Mouse (Mus musculus): ENCODE data around the gene Tmem125. TPM values are rescaled to one million over a fixed set of nuclear protein-coding genes. Genes with fewer than 3 reads are reported as not detected.
"Not testable (repeated sequence)": the region's sequence is repeated elsewhere in the genome, so short reads cannot be mapped to it uniquely, and the experiment has no call there.

The Tmem125 gene
- polyA plus RNA-seq, 1 experiment from 2014 or later, result 0.11 TPM

- Histone ChIP-seq H3K9ac (ENCODE audit: low read length) (no peak overlapping the region), H3K36me3 (ENCODE audit: control insufficient read depth, insufficient read depth, low read length) (no peaks in the 10 kb centered on the region), H3K4me2 (no peak overlapping the region), H3K27ac (ENCODE audit: low read depth, low read length) (no peak overlapping the region), H3K4me1 (ENCODE audit: control insufficient read depth, insufficient read depth, low read length) (0 out of 2 replicates have a peak, but pooled peaks cover 2% of the 10 kb centered on the region), H3K27me3 (ENCODE audit: control insufficient read depth, insufficient read depth, low read length) (no peaks in the 10 kb centered on the region), H3K9me3 (ENCODE audit: control insufficient read depth, low read length) (no peaks in the 10 kb centered on the region), H3K4me3 (ENCODE audit: low read depth, low read length) (no peak overlapping the region)
- 6% methylated on average over 6 of the region's 6 CpGs for WGBS
- DNase-seq (ENCODE audit: low spot score, missing footprints) (peak; percentile 87), ATAC-seq (ENCODE audit: low FRiP score) (no peak)
Observed at GRCm38 (mm10) chr4:118509050-118509449, 34.8 kb downstream of the Tmem125 start.

- H3K4me3 ChIP-seq (ENCODE audit: low read depth, low read length); DNase-seq (ENCODE audit: low spot score, missing footprints); H3K4me1 ChIP-seq (ENCODE audit: control insufficient read depth, insufficient read depth, low read length); H3K9me3 ChIP-seq (ENCODE audit: control insufficient read depth, low read length); H3K9ac ChIP-seq (ENCODE audit: low read length); H3K4me2 ChIP-seq; ATAC-seq (ENCODE audit: low FRiP score); H3K27ac ChIP-seq (ENCODE audit: low read depth, low read length); H3K36me3 ChIP-seq (ENCODE audit: control insufficient read depth, insufficient read depth, low read length); H3K27me3 ChIP-seq (ENCODE audit: control insufficient read depth, insufficient read depth, low read length): not testable (repeated sequence)
- 84% methylated on average over 1 of the region's 1 CpGs for WGBS
Observed at GRCm38 (mm10) chr4:118507171-118507570, 36.7 kb downstream of the Tmem125 start.

- 75% methylated on average over 3 of the region's 3 CpGs for WGBS
- H3K27me3 ChIP-seq (ENCODE audit: control insufficient read depth, insufficient read depth, low read length), result no peaks in the 10 kb centered on the region
- no peak overlapping the region for H3K4me3 ChIP-seq (ENCODE audit: low read depth, low read length)
- no peaks in the 10 kb centered on the region for H3K9me3 ChIP-seq (ENCODE audit: control insufficient read depth, low read length)
- H3K4me2 ChIP-seq, result no peak overlapping the region
- no peak overlapping the region for H3K27ac ChIP-seq (ENCODE audit: low read depth, low read length)
- no peaks in the 10 kb centered on the region for H3K36me3 ChIP-seq (ENCODE audit: control insufficient read depth, insufficient read depth, low read length)
- ATAC-seq (ENCODE audit: low FRiP score) (no peak), DNase-seq (ENCODE audit: low spot score, missing footprints) (no peak)
- H3K4me1 ChIP-seq (ENCODE audit: control insufficient read depth, insufficient read depth, low read length), result no peaks in the 10 kb centered on the region
- H3K9ac ChIP-seq (ENCODE audit: low read length), result no peak overlapping the region
Observed at GRCm38 (mm10) chr4:118505551-118505950, 38.3 kb downstream of the Tmem125 start.

GRCm38 (mm10) chr4:118500792-118501191 is 43.1 kb downstream of the Tmem125 start:
- Histone ChIP-seq H3K9ac (ENCODE audit: low read length) (no peak overlapping the region), H3K36me3 (ENCODE audit: control insufficient read depth, insufficient read depth, low read length) (no peaks in the 10 kb centered on the region), H3K9me3 (ENCODE audit: control insufficient read depth, low read length) (no peaks in the 10 kb centered on the region), H3K4me2 (no peak overlapping the region), H3K4me1 (ENCODE audit: control insufficient read depth, insufficient read depth, low read length) (no peaks in the 10 kb centered on the region), H3K4me3 (ENCODE audit: low read depth, low read length) (no peak overlapping the region), H3K27ac (ENCODE audit: low read depth, low read length) (no peak overlapping the region), H3K27me3 (ENCODE audit: control insufficient read depth, insufficient read depth, low read length) (no peaks in the 10 kb centered on the region)
- DNase-seq (ENCODE audit: low spot score, missing footprints) (no peak), ATAC-seq (ENCODE audit: low FRiP score) (no peak)
- 74% methylated on average over 9 of the region's 9 CpGs for WGBS

- no peak for ATAC-seq (ENCODE audit: low FRiP score)
- Histone ChIP-seq H3K9ac (ENCODE audit: low read length) (no peak overlapping the region), H3K4me2 (no peak overlapping the region), H3K9me3 (ENCODE audit: control insufficient read depth, low read length) (no peaks in the 10 kb centered on the region), H3K4me3 (ENCODE audit: low read depth, low read length) (no peak overlapping the region), H3K4me1 (ENCODE audit: control insufficient read depth, insufficient read depth, low read length) (no peaks in the 10 kb centered on the region), H3K27ac (ENCODE audit: low read depth, low read length) (no peak overlapping the region), H3K36me3 (ENCODE audit: control insufficient read depth, insufficient read depth, low read length) (no peaks in the 10 kb centered on the region), H3K27me3 (ENCODE audit: control insufficient read depth, insufficient read depth, low read length) (no peaks in the 10 kb centered on the region)
- WGBS, result 52% methylated on average over 6 of the region's 6 CpGs
- DNase-seq (ENCODE audit: low spot score, missing footprints), result no peak
Observed at GRCm38 (mm10) chr4:118500171-118500724, 43.6 kb downstream of the Tmem125 start.

Other genes with a start within 250 kb of the Tmem125 start
- 7.8 and 8.2 TPM in 2 replicates for gene Szt2, start 134.8 kb downstream of the Tmem125 start, polyA plus RNA-seq (2014; fragmentation: Nextera tagmentation; extraction: Ambion mirVana)
- gene Med8, start 134.7 kb downstream of the Tmem125 start, polyA plus RNA-seq (2014; fragmentation: Nextera tagmentation; extraction: Ambion mirVana), result 166 and 176 TPM in 2 replicates
- 35.6 and 36.9 TPM in 2 replicates for gene Elovl1, start 116.0 kb downstream of the Tmem125 start, polyA plus RNA-seq (2014; fragmentation: Nextera tagmentation; extraction: Ambion mirVana)
- gene Cdc20, start 106.7 kb downstream of the Tmem125 start, polyA plus RNA-seq (2014; fragmentation: Nextera tagmentation; extraction: Ambion mirVana), result 305 and 337 TPM in 2 replicates
- 1.4 and 1.6 TPM in 2 replicates for gene Mpl, start 86.5 kb downstream of the Tmem125 start, polyA plus RNA-seq (2014; fragmentation: Nextera tagmentation; extraction: Ambion mirVana)
- 9.1 and 9.5 TPM in 2 replicates for gene Tie1, start 54.0 kb downstream of the Tmem125 start, polyA plus RNA-seq (2014; fragmentation: Nextera tagmentation; extraction: Ambion mirVana)
- gene 2610528J11Rik, start 17.0 kb downstream of the Tmem125 start, polyA plus RNA-seq (2014; fragmentation: Nextera tagmentation; extraction: Ambion mirVana), result 0.42 and 0.46 TPM in 2 replicates
- 1.0 and 1.2 TPM in 2 replicates for gene Cfap57, start 76.7 kb upstream of the Tmem125 start, polyA plus RNA-seq (2014; fragmentation: Nextera tagmentation; extraction: Ambion mirVana)
- gene Ebna1bp2, start 76.8 kb upstream of the Tmem125 start, polyA plus RNA-seq (2014; fragmentation: Nextera tagmentation; extraction: Ambion mirVana), result 183 and 197 TPM in 2 replicates
- gene Olfr62, start 114.9 kb upstream of the Tmem125 start, polyA plus RNA-seq (2014; fragmentation: Nextera tagmentation; extraction: Ambion mirVana), result not detected in 2 replicates
- gene Olfr1342, start 148.7 kb upstream of the Tmem125 start, polyA plus RNA-seq (2014; fragmentation: Nextera tagmentation; extraction: Ambion mirVana), result not detected in 2 replicates
- not detected in 2 replicates for gene Olfr1341, start 159.5 kb upstream of the Tmem125 start, polyA plus RNA-seq (2014; fragmentation: Nextera tagmentation; extraction: Ambion mirVana)
- not detected in 2 replicates for gene Olfr1340, start 176.1 kb upstream of the Tmem125 start, polyA plus RNA-seq (2014; fragmentation: Nextera tagmentation; extraction: Ambion mirVana)
- not detected in 2 replicates for gene Olfr1339, start 188.1 kb upstream of the Tmem125 start, polyA plus RNA-seq (2014; fragmentation: Nextera tagmentation; extraction: Ambion mirVana)
- not detected in 2 replicates for gene Olfr1338, start 214.7 kb upstream of the Tmem125 start, polyA plus RNA-seq (2014; fragmentation: Nextera tagmentation; extraction: Ambion mirVana)
- not detected in 2 replicates for gene Olfr1337, start 238.5 kb upstream of the Tmem125 start, polyA plus RNA-seq (2014; fragmentation: Nextera tagmentation; extraction: Ambion mirVana)

Measured in midbrain, embryonic 11.5 days (tissue).